23 mouse cellular contexts compared by ENCODE assay signal in the genomic region with DNA sequence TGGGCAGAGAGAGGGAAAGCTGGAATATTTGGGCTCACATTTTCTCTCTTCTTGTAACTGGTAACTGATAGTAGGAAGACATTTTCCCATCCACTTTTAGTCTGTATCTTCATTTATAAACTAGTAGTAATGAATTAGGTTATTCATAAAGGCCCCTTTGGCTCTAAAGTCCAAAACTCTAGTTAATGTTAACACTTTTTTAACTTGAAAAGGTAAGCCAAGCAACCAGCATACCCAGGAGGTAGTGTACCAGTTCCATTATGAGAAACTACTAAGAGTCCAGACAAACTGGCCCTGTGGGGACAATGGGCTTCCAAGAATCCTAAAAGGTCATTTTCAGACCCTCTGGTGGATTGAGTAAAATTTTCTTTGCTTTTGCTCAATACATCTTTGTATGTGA.
"Had no signal": no experiment of that assay in that cellular context is flagged by ENCODE, and none has a peak within 500 bp of the region (broad histone marks: within the 10 kb centered on the region; RNA-seq: fewer than 3 reads in every experiment).

No protein-coding gene starts in this region.

- H3K9ac ChIP-seq: forebrain, postnatal 0 days; heart, embryonic 13.5 days; heart, embryonic 15.5 days; hindbrain, embryonic 13.5 days; hindbrain, embryonic 15.5 days; limb, embryonic 13.5 days; limb, embryonic 15.5 days; liver, embryonic 12.5 days; liver, embryonic 14.5 days had no signal

- H3K4me2 ChIP-seq: heart, embryonic 11.5 days; heart, embryonic 13.5 days; heart, embryonic 15.5 days; hindbrain, embryonic 13.5 days; hindbrain, embryonic 15.5 days; limb, embryonic 13.5 days; limb, embryonic 15.5 days; liver, embryonic 12.5 days had no signal

- DNase-seq: forebrain, postnatal 0 days; gastrocnemius, postnatal 14 days; gastrocnemius, postnatal 36 days; heart, adult 11 months; heart, adult 2 months; heart, postnatal 14 days; heart, postnatal 36 days; layer of hippocampus, adult 9-11 months; layer of hippocampus, postnatal 36 days; left cerebral cortex, postnatal 4 days; lung, adult 18-20 months had no signal

- H3K4me3 ChIP-seq: heart, adult 2 months; heart, embryonic 13.5 days; heart, embryonic 15.5 days; hindbrain, embryonic 13.5 days; hindbrain, embryonic 15.5 days; limb, embryonic 13.5 days; limb, embryonic 15.5 days; liver, embryonic 12.5 days had no signal

- H3K9me3 ChIP-seq: heart, embryonic 13.5 days; heart, embryonic 15.5 days; hindbrain, embryonic 13.5 days; hindbrain, embryonic 15.5 days; limb, embryonic 13.5 days; limb, embryonic 15.5 days; liver, embryonic 12.5 days had no signal

- H3K36me3 ChIP-seq: heart, embryonic 13.5 days; heart, embryonic 15.5 days; hindbrain, embryonic 13.5 days; hindbrain, embryonic 15.5 days; limb, embryonic 13.5 days; limb, embryonic 15.5 days; liver, embryonic 12.5 days had no signal

- H3K27me3 ChIP-seq: heart, embryonic 13.5 days; heart, embryonic 15.5 days; hindbrain, embryonic 13.5 days; hindbrain, embryonic 15.5 days; limb, embryonic 13.5 days; limb, embryonic 15.5 days; liver, embryonic 12.5 days had no signal

- ATAC-seq: forebrain, postnatal 0 days; hindbrain, postnatal 0 days; intestine, embryonic 16.5 days; liver, embryonic 12.5 days had no signal

- H3K4me1 ChIP-seq: heart, embryonic 13.5 days; heart, embryonic 15.5 days; hindbrain, embryonic 13.5 days; hindbrain, embryonic 15.5 days; limb, embryonic 13.5 days; limb, embryonic 15.5 days; liver, embryonic 12.5 days had no signal

- H3K27ac ChIP-seq: heart, adult 2 months; heart, embryonic 13.5 days; heart, embryonic 15.5 days; hindbrain, embryonic 13.5 days; hindbrain, embryonic 15.5 days; hindbrain, postnatal 0 days; kidney, postnatal 0 days; limb, embryonic 13.5 days; limb, embryonic 15.5 days; liver, embryonic 12.5 days; liver, embryonic 14.5 days had no signal
